ENCODE assay signal across 12 mouse cellular contexts in the genomic region with DNA sequence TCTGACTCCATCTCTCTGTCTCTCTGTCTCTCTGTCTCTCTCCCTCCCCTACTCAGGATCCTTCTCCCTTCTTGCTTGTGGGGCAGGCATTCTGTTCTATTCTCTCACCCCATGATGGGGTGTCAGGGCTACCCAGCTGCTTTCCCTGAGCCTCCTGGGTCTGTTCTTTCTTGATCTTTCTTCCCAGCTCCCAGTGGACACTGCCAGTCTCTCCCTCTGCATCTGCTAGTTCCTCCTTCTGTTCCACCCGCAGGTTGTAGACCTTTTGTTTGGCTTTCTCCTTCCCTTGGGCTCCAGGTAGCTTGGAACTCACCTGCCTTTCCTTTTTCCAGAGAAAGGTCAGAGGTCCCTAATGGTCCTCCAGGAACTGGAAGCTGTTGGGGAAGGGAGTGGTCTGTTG. TPM values are rescaled to one million over a fixed set of nuclear protein-coding genes. Genes with fewer than 3 reads are reported as not detected.
DNase-seq lines count a peak whose midpoint lies in the region; ATAC-seq lines count a peak whose summit lies in the region.
"Had no signal": no experiment of that assay in that cellular context is flagged by ENCODE, and none has a peak within 500 bp of the region (broad histone marks: within the 10 kb centered on the region; RNA-seq: fewer than 3 reads in every experiment).

No protein-coding gene starts in this region.

- no peak for DNase-seq in liver, embryonic 13.5 days
- no peak for DNase-seq in frontal cortex, postnatal 36 days (ENCODE audit: low spot score in 2 of 2)
- no peak for DNase-seq in embryo, embryonic 10.5 days (ENCODE audit: low spot score)
- DNase-seq in right cerebral cortex, adult 18-20 months: no peak
- DNase-seq: cerebellum, adult 18-20 months; heart, postnatal 14 days; lung, postnatal 4 days had no signal

- WGBS in forebrain, embryonic 16.5 days: 19% methylated on average over 1 of the region's 1 CpGs
- WGBS in liver, embryonic 13.5 days (ENCODE audit: insufficient replicate concordance): 0% methylated on average over 1 of the region's 1 CpGs
- 23% methylated on average over 1 of the region's 1 CpGs for WGBS in stomach, embryonic 15.5 days

- H3K36me3 ChIP-seq in megakaryocyte, embryonic 14.5 days (replicated peaks; ENCODE audit: low read length): peaks cover 58% of the 10 kb centered on the region
- H3K36me3 ChIP-seq in forebrain, embryonic 16.5 days (ENCODE audit: control insufficient read depth, insufficient read depth): 0 out of 2 replicates have a peak, but pooled peaks cover 3% of the 10 kb centered on the region
- peaks cover 37% of the 10 kb centered on the region for H3K36me3 ChIP-seq in liver, embryonic 13.5 days
- no peaks in the 10 kb centered on the region for H3K36me3 ChIP-seq in stomach, embryonic 15.5 days

- peak overlapping the region; percentile 94 for H3K4me3 ChIP-seq in megakaryocyte, embryonic 14.5 days (replicated peaks)
- peak overlapping the region; percentile 97 for H3K4me3 ChIP-seq in forebrain, embryonic 16.5 days (replicated peaks; ENCODE audit: low read length)
- H3K4me3 ChIP-seq in liver, embryonic 13.5 days (replicated peaks): peak overlapping the region; percentile 89
- H3K4me3 ChIP-seq in stomach, embryonic 15.5 days (replicated peaks): peak overlapping the region; percentile 71

- H3K4me1 ChIP-seq in megakaryocyte, embryonic 14.5 days: peaks cover 81% of the 10 kb centered on the region
- H3K4me1 ChIP-seq in forebrain, embryonic 16.5 days (replicated peaks; ENCODE audit: control insufficient read depth, insufficient read depth, low read length): peaks cover 48% of the 10 kb centered on the region
- H3K4me1 ChIP-seq in liver, embryonic 13.5 days (replicated peaks): peaks cover 79% of the 10 kb centered on the region
- H3K4me1 ChIP-seq in stomach, embryonic 15.5 days: peaks cover 40% of the 10 kb centered on the region

- peak overlapping the region; percentile 81 for H3K4me2 ChIP-seq in forebrain, embryonic 16.5 days (ENCODE audit: low read length)
- H3K4me2 ChIP-seq in liver, embryonic 13.5 days: peak overlapping the region; percentile 83
- H3K4me2 ChIP-seq in stomach, embryonic 15.5 days: peak overlapping the region; percentile 83

- ATAC-seq in megakaryocyte, adult 5-6 weeks (ENCODE audit: poor library complexity, severe bottlenecking): no peak
- ATAC-seq in forebrain, embryonic 16.5 days: no peak
- no peak for ATAC-seq in liver, embryonic 13.5 days (ENCODE audit: low read depth)
- no peak for ATAC-seq in stomach, embryonic 15.5 days (ENCODE audit: insufficient read depth, low FRiP score, low read depth)
- ATAC-seq: Patski had no signal

- H3K9me3 ChIP-seq in megakaryocyte, embryonic 14.5 days: no peaks in the 10 kb centered on the region
- no peaks in the 10 kb centered on the region for H3K9me3 ChIP-seq in forebrain, embryonic 16.5 days (ENCODE audit: control insufficient read depth, low read length)
- no peaks in the 10 kb centered on the region for H3K9me3 ChIP-seq in liver, embryonic 13.5 days (replicated peaks)
- no peaks in the 10 kb centered on the region for H3K9me3 ChIP-seq in stomach, embryonic 15.5 days

- H3K27ac ChIP-seq in forebrain, embryonic 16.5 days (ENCODE audit: low read length): 0 out of 2 replicates have a peak overlapping the region, but pooled peaks have one; percentile 8
- H3K27ac ChIP-seq in liver, embryonic 13.5 days: peak overlapping the region; percentile 100
- H3K27ac ChIP-seq in stomach, embryonic 15.5 days: peak overlapping the region; percentile 9; the same call in 1 of the 2 replicates

- peak overlapping the region; percentile 99 for H3K9ac ChIP-seq in forebrain, embryonic 16.5 days (replicated peaks; ENCODE audit: low read depth, low read length)
- H3K9ac ChIP-seq in liver, embryonic 13.5 days: peak overlapping the region; percentile 99
- no peak overlapping the region for H3K9ac ChIP-seq in stomach, embryonic 15.5 days

- no peaks in the 10 kb centered on the region for H3K27me3 ChIP-seq in megakaryocyte, embryonic 14.5 days (replicated peaks)
- H3K27me3 ChIP-seq in forebrain, embryonic 16.5 days (replicated peaks; ENCODE audit: control insufficient read depth, insufficient read depth, low read length): no peaks in the 10 kb centered on the region
- H3K27me3 ChIP-seq in liver, embryonic 13.5 days: peaks cover 3% of the 10 kb centered on the region; the same call in 1 of the 2 replicates
- no peaks in the 10 kb centered on the region for H3K27me3 ChIP-seq in stomach, embryonic 15.5 days (replicated peaks)
- H3K27me3 ChIP-seq: Patski had no signal

RNA-seq across cellular contexts. Expression of gene Samd14, which starts 1.7 kb away (rescaled TPM):
- polyA plus RNA-seq in megakaryocyte, embryonic 14.5 days (2012; ENCODE audit: insufficient read depth, low replicate concordance): 775 and 2,394 TPM in 2 replicates
- 0.74 and 1.0 TPM in 2 replicates for total RNA-seq in megakaryocyte, adult 5-6 weeks (2015)
- 0.18 and 0.69 TPM in 2 replicates for total RNA-seq in megakaryocyte, adult 5-6 weeks (2017)
- polyA plus RNA-seq in forebrain, embryonic 16.5 days (2015; fragmentation: Nextera tagmentation; extraction: Ambion mirVana): 123 and 134 TPM in 2 replicates
- polyA plus RNA-seq in liver, embryonic 13.5 days (2015; fragmentation: Nextera tagmentation; extraction: Ambion mirVana): 35.4 and 36.3 TPM in 2 replicates
- polyA plus RNA-seq in stomach, embryonic 15.5 days (2015; fragmentation: Nextera tagmentation; extraction: Ambion mirVana): 19.8 and 21.1 TPM in 2 replicates

RNA-seq across cellular contexts. Expression of gene Ppp1r9b, which starts 20.6 kb away (rescaled TPM):
- polyA plus RNA-seq in megakaryocyte, embryonic 14.5 days (2012; ENCODE audit: insufficient read depth, low replicate concordance): 211 and 280 TPM in 2 replicates
- total RNA-seq in megakaryocyte, adult 5-6 weeks (2015): 73.7 and 76.7 TPM in 2 replicates
- total RNA-seq in megakaryocyte, adult 5-6 weeks (2017): 155 and 158 TPM in 2 replicates
- 22.0 and 22.4 TPM in 2 replicates for polyA plus RNA-seq in forebrain, embryonic 16.5 days (2015; fragmentation: Nextera tagmentation; extraction: Ambion mirVana)
- 10.0 and 10.6 TPM in 2 replicates for polyA plus RNA-seq in liver, embryonic 13.5 days (2015; fragmentation: Nextera tagmentation; extraction: Ambion mirVana)
- polyA plus RNA-seq in stomach, embryonic 15.5 days (2015; fragmentation: Nextera tagmentation; extraction: Ambion mirVana): 10.3 TPM in 2 replicates

RNA-seq across cellular contexts. Expression of gene Pdk2, which starts 29.7 kb away (rescaled TPM):
- 35.1 and 38.6 TPM in 2 replicates for polyA plus RNA-seq in megakaryocyte, embryonic 14.5 days (2012; ENCODE audit: insufficient read depth, low replicate concordance)
- 4.5 and 6.3 TPM in 2 replicates for total RNA-seq in megakaryocyte, adult 5-6 weeks (2015)
- total RNA-seq in megakaryocyte, adult 5-6 weeks (2017): 0.73 and 1.7 TPM in 2 replicates
- polyA plus RNA-seq in forebrain, embryonic 16.5 days (2015; fragmentation: Nextera tagmentation; extraction: Ambion mirVana): 27.6 and 29.2 TPM in 2 replicates
- polyA plus RNA-seq in liver, embryonic 13.5 days (2015; fragmentation: Nextera tagmentation; extraction: Ambion mirVana): 5.8 and 8.6 TPM in 2 replicates
- polyA plus RNA-seq in stomach, embryonic 15.5 days (2015; fragmentation: Nextera tagmentation; extraction: Ambion mirVana): 30.2 and 35.1 TPM in 2 replicates

RNA-seq across cellular contexts. Expression of gene Sgca, which starts 35.3 kb away (rescaled TPM):
- polyA plus RNA-seq in megakaryocyte, embryonic 14.5 days (2012; ENCODE audit: insufficient read depth, low replicate concordance): 0.51 TPM in 1 of 2 replicates, not detected in the other
- total RNA-seq in megakaryocyte, adult 5-6 weeks (2015): not detected in 2 replicates
- total RNA-seq in megakaryocyte, adult 5-6 weeks (2017): not detected in 2 replicates
- 0.19 and 0.58 TPM in 2 replicates for polyA plus RNA-seq in forebrain, embryonic 16.5 days (2015; fragmentation: Nextera tagmentation; extraction: Ambion mirVana)
- polyA plus RNA-seq in liver, embryonic 13.5 days (2015; fragmentation: Nextera tagmentation; extraction: Ambion mirVana): 0.21 and 0.28 TPM in 2 replicates
- 0.17 and 0.27 TPM in 2 replicates for polyA plus RNA-seq in stomach, embryonic 15.5 days (2015; fragmentation: Nextera tagmentation; extraction: Ambion mirVana)

RNA-seq across cellular contexts. Expression of gene Hils1, which starts 44.0 kb away (rescaled TPM):
- polyA plus RNA-seq in megakaryocyte, embryonic 14.5 days (2012; ENCODE audit: insufficient read depth, low replicate concordance): not detected in 2 replicates
- total RNA-seq in megakaryocyte, adult 5-6 weeks (2015): not detected in 2 replicates
- not detected in 2 replicates for total RNA-seq in megakaryocyte, adult 5-6 weeks (2017)
- polyA plus RNA-seq in forebrain, embryonic 16.5 days (2015; fragmentation: Nextera tagmentation; extraction: Ambion mirVana): not detected in 2 replicates
- polyA plus RNA-seq in liver, embryonic 13.5 days (2015; fragmentation: Nextera tagmentation; extraction: Ambion mirVana): not detected in 2 replicates
- polyA plus RNA-seq in stomach, embryonic 15.5 days (2015; fragmentation: Nextera tagmentation; extraction: Ambion mirVana): not detected in 2 replicates
- total RNA-seq: heart, postnatal 14 days had no signal
- polyA plus RNA-seq: Patski had no signal

Comparison
In these comparisons a context has a peak if more than half of its experiments do, and no peak if none do; other contexts are left out.
1. H3K27ac ChIP-seq: peak in every context shown above with its lines; median percentile 100 in liver, embryonic 13.5 days; 9 in stomach, embryonic 15.5 days; 8 in forebrain, embryonic 16.5 days.